Mouse (Mus musculus) kidney, adult 2 months (tissue): ENCODE data around the gene Hspa1a. TPM values are rescaled to one million over a fixed set of nuclear protein-coding genes. Genes with fewer than 3 reads are reported as not detected.
"Not testable (repeated sequence)": the region's sequence is repeated elsewhere in the genome, so short reads cannot be mapped to it uniquely, and the experiment has no call there.

Experiments used
- DNase-seq: peaks from one replicate; pipeline ENCODE4 v3.0.0; 2021
- H3K27ac ChIP-seq: fragments of 200-500 bp; 2 replicates; pipeline ENCODE4 v1.5.1; 2012; ENCODE audit warnings: low read depth, low read length, control low read depth, inconsistent platforms; ENCODE audit not compliant: insufficient read depth
- H3K27me3 ChIP-seq: fragments of 200-500 bp; replicated peaks from 2 replicates; pipeline ENCODE4 v1.6.1; 2012; ENCODE audit warnings: mild to moderate bottlenecking, moderate library complexity, low read length, inconsistent platforms; ENCODE audit not compliant: control insufficient read depth, insufficient read depth
- H3K36me3 ChIP-seq: fragments of 200-500 bp; 2 replicates; pipeline ENCODE4 v1.6.1; 2012; ENCODE audit warnings: mild to moderate bottlenecking, moderate library complexity, low read length, inconsistent platforms; ENCODE audit not compliant: control insufficient read depth, insufficient read depth
- H3K4me1 ChIP-seq: fragments of 200-500 bp; 2 replicates; pipeline ENCODE4 v1.6.1; 2011; ENCODE audit warnings: low read length; ENCODE audit not compliant: control insufficient read depth, insufficient read depth
- H3K4me3 ChIP-seq: fragments of 200-500 bp; 2 replicates; pipeline ENCODE4 v1.5.1; 2011; ENCODE audit warnings: mild to moderate bottlenecking, low read depth, low read length, control low read depth; ENCODE audit not compliant: insufficient read depth
- CTCF ChIP-seq: fragments of 200-500 bp; conservative IDR thresholded peaks from 2 replicates; pipeline ENCODE4 v1.5.1; 2011; ENCODE audit warnings: low read depth, mild to moderate bottlenecking, control low read depth, low read length, moderate library complexity, mixed read lengths; ENCODE audit not compliant: insufficient read depth, insufficient read length
- POLR2A ChIP-seq: fragments of 200-500 bp; IDR thresholded peaks from one replicate; pipeline ENCODE4 v1.6.1; 2011; ENCODE audit warnings: low read depth, low read length, control low read depth
- WGBS: fragments of 180-500 bp; shearing (Covaris S2); methylation state at CpG from one replicate; pipeline ENCODE4 v1.1.7; 2018; 5-methylcytosine and 5-hydroxymethylcytosine counted together
- polyA plus RNA-seq: library from polyadenylated mRNA; depleted of rRNA; stranded (reverse); fragments of >200 nt; gene quantifications from 2 replicates; pipeline ENCODE4 v1.2.3, GENCODE M21; 2012

Gene Hspa1a
- polyA plus RNA-seq, 1 experiment, result 23.4 TPM

- WGBS, result 85% methylated on average over 15 of the region's 15 CpGs
- H3K4me3 ChIP-seq, result no peak overlapping the region
- no peak overlapping the region for H3K27ac ChIP-seq
- H3K36me3 ChIP-seq, result no peaks in the 10 kb centered on the region
- H3K4me1 ChIP-seq, result no peaks in the 10 kb centered on the region
- no peak for TF ChIP-seq CTCF
- no peak for TF ChIP-seq POLR2A
- DNase-seq, result no peak
- no peaks in the 10 kb centered on the region for H3K27me3 ChIP-seq
Observed at GRCm38 (mm10) chr17:34998526-34999430, 26.8 kb upstream of the Hspa1a start.

GRCm38 (mm10) chr17:34997142-34997483 lies 25.2 kb upstream of the Hspa1a start:
- no peaks in the 10 kb centered on the region for H3K27me3 ChIP-seq
- no peak overlapping the region for H3K27ac ChIP-seq
- no peaks in the 10 kb centered on the region for H3K4me1 ChIP-seq
- no peaks in the 10 kb centered on the region for H3K36me3 ChIP-seq
- H3K4me3 ChIP-seq, result no peak overlapping the region
- DNase-seq, result no peak
- no peak for TF ChIP-seq CTCF
- TF ChIP-seq POLR2A, result no peak
- WGBS, result 81% methylated on average over 5 of the region's 5 CpGs

GRCm38 (mm10) chr17:34996411-34997141 lies 24.6 kb upstream of the Hspa1a start:
- Histone ChIP-seq H3K27me3 (no peaks in the 10 kb centered on the region), H3K4me1 (no peaks in the 10 kb centered on the region), H3K27ac (no peak overlapping the region), H3K36me3 (no peaks in the 10 kb centered on the region), H3K4me3 (no peak overlapping the region)
- no peak for DNase-seq
- WGBS, result 77% methylated on average over 13 of the region's 14 CpGs
- no peak for TF ChIP-seq CTCF
- no peak for TF ChIP-seq POLR2A

- not testable (repeated sequence) for DNase-seq, H3K4me3 ChIP-seq, H3K36me3 ChIP-seq, H3K27me3 ChIP-seq, H3K27ac ChIP-seq, H3K4me1 ChIP-seq
- WGBS, result 94% methylated on average over 4 of the region's 4 CpGs
Observed at GRCm38 (mm10) chr17:34995927-34996326, 24.0 kb upstream of the Hspa1a start.

GRCm38 (mm10) chr17:34995192-34995591 lies 23.2 kb upstream of the Hspa1a start:
- DNase-seq, H3K36me3 ChIP-seq, H3K27ac ChIP-seq, H3K4me3 ChIP-seq, H3K27me3 ChIP-seq, H3K4me1 ChIP-seq: not testable (repeated sequence)
- WGBS, result 68% methylated on average over 4 of the region's 4 CpGs

GRCm38 (mm10) chr17:34994751-34995150 lies 22.8 kb upstream of the Hspa1a start:
- TF ChIP-seq CTCF (no peak), POLR2A (no peak)
- H3K27me3 ChIP-seq, result no peaks in the 10 kb centered on the region
- H3K4me3 ChIP-seq, result no peak overlapping the region
- DNase-seq, result no peak
- H3K36me3 ChIP-seq, result no peaks in the 10 kb centered on the region
- no peak overlapping the region for H3K27ac ChIP-seq
- no peaks in the 10 kb centered on the region for H3K4me1 ChIP-seq

GRCm38 (mm10) chr17:34984218-34984617 lies 12.3 kb upstream of the Hspa1a start:
- Histone ChIP-seq H3K4me3 (no peak overlapping the region), H3K27me3 (no peaks in the 10 kb centered on the region), H3K27ac (no peak overlapping the region), H3K36me3 (no peaks in the 10 kb centered on the region), H3K4me1 (peaks cover 15% of the 10 kb centered on the region; the same call in 1 of the 2 replicates)
- no peak for TF ChIP-seq POLR2A
- TF ChIP-seq CTCF, result no peak
- WGBS, result 69% methylated on average over 2 of the region's 2 CpGs
- peak; percentile 49 for DNase-seq
